Mouse (Mus musculus) kidney, embryonic 14.5 days (tissue): ENCODE results near the gene Adap2. TPM values are rescaled to one million over a fixed set of nuclear protein-coding genes. Genes with fewer than 3 reads are reported as not detected.

ENCODE experiments used
- ATAC-seq: fragments of 200-750 bp; cut with Nextera tagmentation; 2 replicates; pipeline ENCODE4 v1.8.0; 2017; ENCODE audit warnings: moderate number of reproducible peaks, mild to moderate bottlenecking, moderate TSS enrichment, moderate library complexity; ENCODE audit not compliant: low FRiP score, low TSS enrichment
- H3K27ac ChIP-seq: fragments of 300-500 bp; sonication (generic); 2 replicates; pipeline ENCODE4 v1.5.1; 2014; ENCODE audit warnings: low read depth, mild to moderate bottlenecking, low read length, moderate library complexity, mixed read lengths
- H3K27me3 ChIP-seq: fragments of 300-500 bp; sonication (generic); 2 replicates; pipeline ENCODE4 v1.6.1; 2014; ENCODE audit warnings: mild to moderate bottlenecking, low read length; ENCODE audit not compliant: control insufficient read depth, insufficient read depth
- H3K36me3 ChIP-seq: fragments of 300-500 bp; sonication (generic); 2 replicates; pipeline ENCODE4 v1.6.1; 2014; ENCODE audit warnings: low read length, mixed read lengths; ENCODE audit not compliant: control insufficient read depth, insufficient read depth
- H3K4me1 ChIP-seq: fragments of 300-500 bp; sonication (generic); 2 replicates; pipeline ENCODE4 v1.6.1; 2014; ENCODE audit warnings: low read length, mixed read lengths; ENCODE audit not compliant: control insufficient read depth, insufficient read depth
- H3K4me2 ChIP-seq: fragments of 300-500 bp; sonication (generic); replicated peaks from 2 replicates; pipeline ENCODE4 v1.6.1; 2014; ENCODE audit warnings: low read depth, mild to moderate bottlenecking, low read length
- H3K4me3 ChIP-seq: fragments of 300-500 bp; sonication (generic); 2 replicates; pipeline ENCODE4 v1.5.1; 2014; ENCODE audit warnings: mild to moderate bottlenecking, low read length
- H3K9ac ChIP-seq: fragments of 300-500 bp; sonication (generic); 2 replicates; pipeline ENCODE4 v1.6.1; 2014; ENCODE audit warnings: low read depth, mild to moderate bottlenecking, low read length, moderate library complexity
- H3K9me3 ChIP-seq: fragments of 300-500 bp; sonication (generic); 2 replicates; pipeline ENCODE4 v1.6.1; 2016; ENCODE audit warnings: low read length; ENCODE audit not compliant: control insufficient read depth
- WGBS: fragments of 180-500 bp; shearing (Covaris S2); extraction: QIAGEN DNeasy Blood & Tissue Kit; methylation state at CpG from one replicate; pipeline ENCODE4 v1.1.7; 2014; 5-methylcytosine and 5-hydroxymethylcytosine counted together
- polyA plus RNA-seq: library from polyadenylated mRNA; unstranded; fragments of >200 nt; fragmentation: Nextera tagmentation; extraction: Ambion mirVana; gene quantifications from 2 replicates; pipeline ENCODE4 v1.2.1, GENCODE M21; 2014

Gene Adap2
- polyA plus RNA-seq, 1 experiment from 2014 or later: 2.1 TPM

GRCm38 (mm10) chr11:80152376-80152775 lies 1.5 kb upstream of the Adap2 start:
- 79% methylated on average over 8 of the region's 8 CpGs for WGBS
- Histone ChIP-seq H3K4me1 (0 out of 2 replicates have a peak, but pooled peaks cover 3% of the 10 kb centered on the region), H3K9ac (no peak overlapping the region), H3K4me3 (no peak overlapping the region), H3K4me2 (no peak overlapping the region), H3K36me3 (no peaks in the 10 kb centered on the region), H3K27ac (no peak overlapping the region), H3K9me3 (no peaks in the 10 kb centered on the region), H3K27me3 (peaks cover 19% of the 10 kb centered on the region)
- ATAC-seq: no peak

GRCm38 (mm10) chr11:80154501-80154900 lies 596 bp downstream of the Adap2 start:
- Histone ChIP-seq H3K9me3 (no peaks in the 10 kb centered on the region), H3K4me1 (0 out of 2 replicates have a peak, but pooled peaks cover 3% of the 10 kb centered on the region), H3K4me2 (peak overlapping the region; percentile 81), H3K36me3 (no peaks in the 10 kb centered on the region), H3K27me3 (peaks cover 19% of the 10 kb centered on the region), H3K9ac (peak overlapping the region; percentile 48; the same call in 1 of the 2 replicates), H3K27ac (no peak overlapping the region), H3K4me3 (peak overlapping the region; percentile 60)
- peak; percentile 47; the same call in 1 of the 2 replicates for ATAC-seq
- WGBS: 31% methylated on average over 25 of the region's 25 CpGs

GRCm38 (mm10) chr11:80155541-80155940 lies 1.6 kb downstream of the Adap2 start:
- Histone ChIP-seq H3K4me2 (no peak overlapping the region), H3K36me3 (no peaks in the 10 kb centered on the region), H3K27ac (no peak overlapping the region), H3K9ac (no peak overlapping the region), H3K4me1 (0 out of 2 replicates have a peak, but pooled peaks cover 3% of the 10 kb centered on the region), H3K27me3 (peaks cover 19% of the 10 kb centered on the region), H3K4me3 (no peak overlapping the region), H3K9me3 (no peaks in the 10 kb centered on the region)
- 83% methylated on average over 8 of the region's 8 CpGs for WGBS
- ATAC-seq: no peak

GRCm38 (mm10) chr11:80155961-80156360 lies 2.1 kb downstream of the Adap2 start:
- Histone ChIP-seq H3K9me3 (no peaks in the 10 kb centered on the region), H3K27ac (no peak overlapping the region), H3K4me1 (0 out of 2 replicates have a peak, but pooled peaks cover 3% of the 10 kb centered on the region), H3K27me3 (peaks cover 19% of the 10 kb centered on the region), H3K4me3 (no peak overlapping the region), H3K36me3 (no peaks in the 10 kb centered on the region), H3K9ac (no peak overlapping the region), H3K4me2 (no peak overlapping the region)
- 93% methylated on average over 4 of the region's 4 CpGs for WGBS
- no peak for ATAC-seq

GRCm38 (mm10) chr11:80156841-80157240 lies 2.9 kb downstream of the Adap2 start:
- 90% methylated on average over 4 of the region's 4 CpGs for WGBS
- peaks cover 19% of the 10 kb centered on the region for H3K27me3 ChIP-seq
- no peaks in the 10 kb centered on the region for H3K9me3 ChIP-seq

GRCm38 (mm10) chr11:80159018-80159417 lies 5.1 kb downstream of the Adap2 start:
- Histone ChIP-seq H3K9ac (no peak overlapping the region), H3K4me3 (no peak overlapping the region), H3K27ac (no peak overlapping the region), H3K27me3 (peaks cover 15% of the 10 kb centered on the region), H3K9me3 (no peaks in the 10 kb centered on the region), H3K4me1 (0 out of 2 replicates have a peak, but pooled peaks cover 3% of the 10 kb centered on the region), H3K36me3 (no peaks in the 10 kb centered on the region), H3K4me2 (no peak overlapping the region)
- ATAC-seq: no peak
- 86% methylated on average over 7 of the region's 7 CpGs for WGBS

More at GRCm38 (mm10) chr11:80156841-80157240, 2.9 kb downstream of the Adap2 start:
- no peaks in the 10 kb centered on the region for H3K36me3 ChIP-seq
- no peak overlapping the region for H3K4me2 ChIP-seq
- H3K9ac ChIP-seq: no peak overlapping the region
- no peak for ATAC-seq
- H3K4me1 ChIP-seq: 0 out of 2 replicates have a peak, but pooled peaks cover 3% of the 10 kb centered on the region
- no peak overlapping the region for H3K4me3 ChIP-seq
- H3K27ac ChIP-seq: no peak overlapping the region

GRCm38 (mm10) chr11:80161041-80161440 lies 7.1 kb downstream of the Adap2 start:
- Histone ChIP-seq H3K9me3 (no peaks in the 10 kb centered on the region), H3K27me3 (no peaks in the 10 kb centered on the region; the same call in 1 of the 2 replicates), H3K36me3 (no peaks in the 10 kb centered on the region), H3K9ac (no peak overlapping the region), H3K4me1 (no peaks in the 10 kb centered on the region), H3K27ac (no peak overlapping the region), H3K4me3 (no peak overlapping the region), H3K4me2 (no peak overlapping the region)
- 82% methylated on average over 4 of the region's 4 CpGs for WGBS
- no peak for ATAC-seq

- no peaks in the 10 kb centered on the region for H3K4me1 ChIP-seq
- no peaks in the 10 kb centered on the region for H3K36me3 ChIP-seq
- WGBS: 77% methylated on average over 7 of the region's 7 CpGs
- H3K4me2 ChIP-seq: no peak overlapping the region
- H3K4me3 ChIP-seq: no peak overlapping the region
- H3K27ac ChIP-seq: peak overlapping the region; percentile 69
- H3K9me3 ChIP-seq: no peaks in the 10 kb centered on the region
- no peak for ATAC-seq
- H3K9ac ChIP-seq: no peak overlapping the region
- H3K27me3 ChIP-seq: no peaks in the 10 kb centered on the region
These were observed 9.6 kb downstream of the Adap2 start for GRCm38 (mm10) chr11:80163362-80164116.

GRCm38 (mm10) chr11:80164224-80164623 lies 10.3 kb downstream of the Adap2 start:
- no peaks in the 10 kb centered on the region for H3K27me3 ChIP-seq
- no peak overlapping the region for H3K4me3 ChIP-seq
- no peak overlapping the region for H3K4me2 ChIP-seq
- H3K9ac ChIP-seq: no peak overlapping the region
- H3K36me3 ChIP-seq: no peaks in the 10 kb centered on the region
- H3K4me1 ChIP-seq: no peaks in the 10 kb centered on the region
- 34% methylated on average over 2 of the region's 2 CpGs for WGBS
- H3K9me3 ChIP-seq: no peaks in the 10 kb centered on the region
- no peak overlapping the region for H3K27ac ChIP-seq
- no peak for ATAC-seq
